Comparison of ENCODE assay signal across 16 mouse cellular contexts in genomic region chr8:64672920-64673319, GRCm38 (mm10). TPM values are rescaled to one million over a fixed set of nuclear protein-coding genes. Genes with fewer than 3 reads are reported as not detected.
"Had no signal": no experiment of that assay in that cellular context is flagged by ENCODE, and none has a peak within 500 bp of the region (broad histone marks: within the 10 kb centered on the region; RNA-seq: fewer than 3 reads in every experiment).

No protein-coding gene starts in this region.

- H3K27me3 ChIP-seq: liver, embryonic 13.5 days; midbrain, embryonic 12.5 days had no signal

- DNase-seq: kidney, adult 18-20 months; kidney, postnatal 25 days; liver, embryonic 13.5 days; lung, adult 2 months; lung, postnatal 14 days; lung, postnatal 4 days; right cerebral cortex, postnatal 14 days; right cerebral cortex, postnatal 4 days; thymus, adult 2 months; thymus, postnatal 14 days; thymus, postnatal 4 days had no signal

- H3K27ac ChIP-seq: kidney, postnatal 0 days; liver, embryonic 13.5 days; midbrain, embryonic 12.5 days; stomach, postnatal 0 days had no signal

- H3K4me2 ChIP-seq: liver, embryonic 13.5 days; midbrain, embryonic 12.5 days had no signal

- H3K4me3 ChIP-seq: liver, embryonic 13.5 days; midbrain, embryonic 12.5 days had no signal

- H3K36me3 ChIP-seq: liver, embryonic 13.5 days had no signal

RNA-seq across cellular contexts. Expression of gene Cpe, which starts 19.9 kb away (rescaled TPM):
- total RNA-seq: megakaryocyte progenitor cell, adult 5-6 weeks; megakaryocyte-erythroid progenitor cell, adult 5-6 weeks had no signal
